Mouse (Mus musculus): Measurements from ENCODE around the gene Rdh19.

DNA sequence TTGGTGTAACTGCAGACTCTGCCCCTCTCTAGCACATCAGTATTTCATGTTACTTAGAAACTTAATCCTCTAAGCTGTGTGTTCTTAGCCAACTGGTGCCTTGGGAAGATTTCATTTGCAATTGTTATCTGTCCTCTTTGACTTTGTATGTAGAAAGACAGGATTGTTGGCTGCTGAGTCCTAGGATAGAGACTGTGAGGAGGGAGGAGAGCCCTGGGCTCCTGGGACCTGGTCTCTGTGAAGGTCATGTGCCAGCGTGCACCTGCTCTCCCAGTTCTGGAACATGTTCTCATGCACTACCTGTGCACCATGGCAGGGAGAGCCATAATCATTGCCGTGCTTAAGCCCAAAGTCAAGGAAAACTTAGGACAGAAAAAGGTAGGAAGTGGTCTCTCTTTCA, 48.1 kb upstream of the Rdh19 start:
- TF ChIP-seq CTCF (IDR thresholded peaks at IDR 0.05; ENCODE audit: low read depth) (no peak), EP300 (IDR thresholded peaks at IDR 0.05; ENCODE audit: low read depth) (no peak)
